Mouse (Mus musculus) skeletal muscle tissue, postnatal 0 days (tissue): ENCODE data around the gene Sars2. TPM values are rescaled to one million over a fixed set of nuclear protein-coding genes. Genes with fewer than 3 reads are reported as not detected.

Source experiments
- polyA plus RNA-seq: library from polyadenylated mRNA; unstranded; fragments of >200 nt; fragmentation: Nextera tagmentation; extraction: Ambion mirVana; gene quantifications from 2 replicates; pipeline ENCODE4 v1.2.1, GENCODE M21; 2015

The Sars2 gene
- polyA plus RNA-seq = 17.2 and 19.4 TPM in 2 replicates

DNA sequence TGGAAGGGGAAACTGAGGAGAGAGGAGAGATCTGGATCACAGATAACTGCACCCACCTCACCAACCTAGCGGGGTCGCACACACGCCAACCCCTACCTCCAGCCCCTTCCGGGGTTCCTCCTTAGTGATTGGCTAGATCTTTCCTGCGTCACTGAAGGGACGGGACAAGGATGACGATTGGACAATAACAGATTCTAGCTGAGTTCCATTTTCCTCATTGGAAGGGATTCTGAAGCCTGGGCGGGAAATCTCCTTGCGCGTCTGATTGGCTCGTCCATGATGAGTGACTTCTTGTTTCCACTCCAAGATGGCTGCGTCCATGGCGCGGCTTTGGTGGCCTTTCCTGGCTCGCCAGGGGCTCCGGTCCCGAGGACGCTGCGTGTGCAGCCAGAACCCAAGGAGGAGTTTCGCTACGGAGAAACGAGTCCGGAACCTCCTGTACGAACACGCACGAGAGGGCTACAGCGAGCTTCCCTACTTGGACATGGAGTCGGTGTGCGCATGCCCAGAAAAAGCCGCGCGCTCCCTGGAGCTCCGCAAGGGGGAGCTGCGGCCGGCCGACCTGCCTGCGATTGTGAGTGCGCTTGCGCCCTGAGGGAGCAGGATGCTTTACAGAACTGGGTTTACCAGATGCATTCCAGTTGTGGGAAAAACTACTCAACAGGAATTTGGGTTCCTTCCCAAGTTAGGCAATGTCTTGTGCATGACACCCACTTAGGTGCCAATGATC lies at the start of gene Sars2, which contains the start of gene Mrps12:
Gene Sars2, plus strand, starts transcription at position 284 of the 730 bp plus-strand sequence.
Gene Mrps12, minus strand, starts transcription at position 112 of the 730 bp plus-strand sequence.

DNA sequence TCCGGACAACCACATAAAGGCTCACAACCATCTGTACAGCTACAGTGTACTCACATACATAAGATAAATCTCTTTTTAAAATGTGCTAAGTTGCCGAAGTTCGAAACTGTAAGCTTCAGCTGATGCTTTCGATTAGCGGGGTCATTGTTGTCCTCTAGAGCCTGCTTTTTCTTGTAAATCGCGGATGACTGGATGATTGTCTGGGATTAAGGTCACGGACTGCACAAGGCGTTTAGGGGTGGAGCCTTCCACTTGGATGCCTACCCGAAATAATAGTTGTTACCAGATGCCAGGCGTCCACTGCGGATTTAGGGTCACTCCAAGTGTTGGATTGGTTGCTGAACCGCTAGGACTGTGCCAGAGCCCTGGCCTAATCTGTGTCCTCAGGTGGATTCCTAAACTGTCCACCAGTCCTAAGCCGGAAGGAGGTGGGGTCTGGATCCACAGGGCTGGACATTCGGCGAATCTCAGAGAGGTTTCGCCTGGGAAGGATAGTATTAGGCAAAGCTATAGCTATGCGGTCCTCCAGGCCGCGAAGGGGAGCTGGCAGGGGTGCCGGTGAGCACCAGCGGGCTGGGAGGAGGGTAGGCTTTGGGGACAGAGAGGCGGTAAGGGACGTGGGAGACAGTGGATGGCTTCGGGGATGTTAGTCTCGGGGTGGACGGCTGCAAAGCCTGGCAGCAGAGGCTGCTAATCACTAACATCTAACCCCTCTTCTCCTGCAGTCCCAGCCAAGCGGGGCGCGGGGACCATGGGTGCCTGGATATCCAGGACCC lies 49.1 kb upstream of the Sars2 start, which contains the start of gene Fbxo27:
Gene Fbxo27, plus strand, starts transcription at position 305 of the 776 bp plus-strand sequence.

DNA sequence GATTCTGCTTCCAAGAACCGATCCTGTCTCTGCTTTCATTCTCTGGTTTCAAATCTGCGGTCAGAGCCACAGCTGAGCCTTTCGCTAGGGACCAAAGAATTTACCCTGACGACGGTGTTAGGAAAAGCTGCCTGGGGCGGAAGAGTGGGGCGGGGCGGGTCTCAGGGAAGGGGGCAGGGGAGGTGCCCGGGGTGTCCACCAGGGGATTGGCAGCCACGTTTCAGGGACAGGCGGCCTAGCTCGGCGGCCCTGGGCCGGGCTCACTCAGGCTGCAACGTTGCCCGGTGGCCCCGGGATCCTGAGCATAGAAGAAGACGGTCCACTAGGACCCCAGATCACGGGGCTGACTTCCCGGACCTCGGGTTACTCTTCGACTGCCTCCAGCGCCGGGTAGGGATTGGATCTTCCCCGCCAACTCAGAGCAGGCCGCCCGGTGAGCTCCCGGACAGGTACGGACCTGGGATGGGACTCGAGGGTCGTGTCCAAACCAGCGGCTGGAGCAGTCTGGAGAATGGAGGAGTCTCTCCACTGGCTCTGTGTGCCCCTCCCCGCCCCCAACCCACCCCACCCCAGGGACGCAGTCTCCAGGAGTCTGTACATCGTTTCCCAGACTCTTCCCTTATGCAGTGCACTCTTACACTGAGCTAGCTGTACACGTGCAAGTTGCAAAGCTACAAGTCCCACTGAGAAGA lies 25.1 kb upstream of the Sars2 start, which contains the start of gene Fbxo17:
Gene Fbxo17, plus strand, starts transcription at position 215 of the 692 bp plus-strand sequence.

DNA sequence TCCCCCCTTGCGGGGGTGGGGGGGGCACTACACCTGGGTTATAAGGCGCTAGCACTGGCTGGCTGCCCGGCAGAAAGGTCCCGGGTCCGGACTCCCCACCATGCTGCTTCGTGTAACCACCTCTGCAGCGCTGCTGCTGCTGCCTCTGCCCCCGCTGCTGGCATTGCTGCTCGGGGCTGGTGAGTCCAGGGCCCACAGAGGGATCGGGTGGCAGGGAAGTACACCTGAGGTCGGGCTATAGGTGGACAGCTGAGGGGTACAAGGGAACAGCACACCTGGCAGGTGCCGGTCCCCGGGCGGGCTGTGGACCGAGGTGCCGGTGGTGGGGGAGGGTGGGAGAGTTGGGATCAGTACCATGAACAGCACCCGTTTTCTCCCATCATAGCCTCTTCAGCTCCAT lies 14.3 kb downstream of the Sars2 start, which contains the start of gene Ccer2:
Gene Ccer2, plus strand, starts transcription at position 96 of the 400 bp plus-strand sequence.

DNA sequence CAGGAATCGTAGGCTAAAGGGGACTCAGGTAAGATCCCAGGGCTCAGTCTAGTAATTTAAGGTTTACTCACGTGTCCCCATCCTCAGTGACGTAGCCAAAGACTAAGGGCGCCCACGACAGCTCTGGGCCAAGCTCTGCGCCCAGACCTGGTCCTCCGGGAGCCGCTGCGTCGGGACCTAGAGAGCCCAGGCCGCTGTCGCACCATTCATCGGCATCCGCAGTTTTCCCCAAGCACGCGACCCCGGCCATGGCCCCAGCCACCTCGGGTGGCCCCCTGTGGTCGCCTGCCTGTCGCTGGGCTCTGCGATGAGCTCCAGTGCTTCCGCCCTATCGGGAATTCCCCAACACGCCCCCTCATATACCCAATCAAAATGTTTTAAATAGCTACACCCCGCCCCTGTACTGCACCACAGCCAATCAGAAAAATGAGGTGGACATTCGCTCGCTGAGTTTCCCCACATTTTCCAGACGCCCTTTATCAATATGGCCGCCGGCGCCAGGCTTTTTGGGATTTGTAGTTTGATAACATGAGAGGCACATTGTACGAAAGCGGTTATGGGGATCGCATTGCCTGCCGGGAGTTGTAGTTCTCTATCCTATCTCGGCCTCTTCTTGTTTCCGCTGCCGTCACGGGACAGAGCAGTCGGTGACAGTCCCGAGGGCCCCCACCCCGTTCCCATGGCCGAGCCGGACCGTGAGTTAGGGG lies 24.5 kb downstream of the Sars2 start, which contains the start of gene Sirt2:
Gene Sirt2, plus strand, starts transcription at position 563 of the 707 bp plus-strand sequence.

DNA sequence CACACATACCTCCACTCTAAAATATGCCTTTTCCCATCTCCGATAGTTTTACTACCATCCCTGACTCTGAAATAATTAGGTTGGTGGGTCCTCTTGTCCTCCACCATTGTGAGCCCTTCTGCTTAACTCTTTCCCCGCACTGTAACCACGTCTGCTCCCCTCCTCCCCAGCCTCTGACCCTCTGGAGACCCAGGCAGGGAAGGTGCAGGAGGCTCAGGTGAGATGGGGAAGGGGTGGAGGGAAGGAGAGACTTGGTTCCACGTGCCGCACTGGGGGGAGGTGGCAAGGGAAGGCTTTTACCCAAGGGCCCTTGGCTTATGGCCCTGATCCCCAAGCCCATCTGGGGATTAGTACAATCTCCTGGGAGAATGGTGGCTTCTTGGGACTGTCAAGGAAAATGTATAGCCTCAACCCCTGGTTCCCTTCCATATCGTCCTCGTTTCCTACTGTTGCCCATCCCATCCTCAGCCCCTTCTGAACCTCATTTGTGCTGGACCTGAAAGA lies 25.7 kb downstream of the Sars2 start, which contains the start of gene Nfkbib:
Gene Nfkbib, minus strand, starts transcription at position 51 of the 504 bp plus-strand sequence.

DNA sequence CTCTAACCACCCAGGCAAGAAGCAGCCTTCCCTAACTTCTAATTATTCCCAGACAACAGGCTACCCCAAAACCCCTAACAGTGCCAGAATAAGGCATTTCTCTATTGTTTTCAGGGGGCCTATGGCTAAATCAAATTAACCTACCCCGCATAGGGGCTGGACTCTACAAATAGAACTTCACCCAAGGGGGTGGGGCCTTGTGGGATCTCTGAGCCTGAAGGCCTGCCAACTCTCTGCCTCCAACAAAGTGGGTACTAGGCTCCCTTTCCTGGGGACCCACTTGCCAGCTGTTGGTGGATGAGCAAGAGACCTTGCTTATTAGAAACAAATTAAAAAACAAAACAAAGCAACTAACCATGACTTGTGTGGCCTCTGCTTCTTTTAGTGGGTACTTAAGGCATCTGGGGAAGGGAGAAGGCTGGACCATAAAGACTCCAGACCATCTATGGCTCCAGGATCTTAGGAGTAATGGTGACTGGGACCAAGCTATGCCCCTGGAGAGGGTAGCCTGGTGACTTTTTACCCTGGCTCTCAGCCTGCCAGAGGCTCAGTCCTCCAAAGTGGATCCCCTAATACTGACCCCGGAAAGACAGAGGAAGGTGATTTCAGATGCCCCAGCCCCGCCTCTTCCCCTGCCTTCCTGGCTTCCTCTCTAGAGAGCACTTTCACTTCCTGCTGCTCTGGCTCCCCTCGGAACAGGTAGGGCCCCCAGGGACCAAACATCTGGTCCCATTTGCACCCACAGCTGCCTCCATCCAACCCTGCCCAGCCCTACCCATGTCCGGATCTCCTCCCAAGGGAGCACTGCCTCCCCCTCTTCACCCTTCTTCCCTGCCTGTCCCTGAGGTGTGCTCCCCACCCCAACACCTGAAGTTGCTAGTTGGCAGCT lies 46.8 kb downstream of the Sars2 start, which contains the start of gene Rinl:
Gene Rinl, plus strand, starts transcription at position 663 of the 889 bp plus-strand sequence.

Other genes with a start within 250 kb of the Sars2 start
- gene Ifnl2, start 231.5 kb upstream of the Sars2 start, polyA plus RNA-seq = not detected in 2 replicates
- gene Ifnl3, start 219.2 kb upstream of the Sars2 start, polyA plus RNA-seq = not detected in 2 replicates
- gene Sycn, start 201.1 kb upstream of the Sars2 start, polyA plus RNA-seq = not detected in 2 replicates
- 1.8 TPM in 1 of 2 replicates, not detected in the other for gene Nccrp1, start 194.7 kb upstream of the Sars2 start, polyA plus RNA-seq
- gene Samd4b, start 143.8 kb upstream of the Sars2 start, polyA plus RNA-seq = 11.0 and 11.5 TPM in 2 replicates
- 5.7 and 6.5 TPM in 2 replicates for gene Pak4, start 143.8 kb upstream of the Sars2 start, polyA plus RNA-seq
- gene Acp7, start 110.7 kb upstream of the Sars2 start, polyA plus RNA-seq = 0.77 TPM in 1 of 2 replicates, not detected in the other
- 1.9 and 2.6 TPM in 2 replicates for gene Fbxo27, start 49.1 kb upstream of the Sars2 start, polyA plus RNA-seq
- gene Fbxo17, start 25.2 kb upstream of the Sars2 start, polyA plus RNA-seq = 31.7 and 38.9 TPM in 2 replicates
- 81.3 and 93.6 TPM in 2 replicates for gene Mrps12, start 172 bp upstream of the Sars2 start, polyA plus RNA-seq
- not detected in 2 replicates for gene Ccer2, start 14.2 kb downstream of the Sars2 start, polyA plus RNA-seq
- 62.9 and 66.0 TPM in 2 replicates for gene Sirt2, start 24.7 kb downstream of the Sars2 start, polyA plus RNA-seq
- gene Nfkbib, start 25.5 kb downstream of the Sars2 start, polyA plus RNA-seq = 30.2 and 30.6 TPM in 2 replicates
- 2.5 and 3.7 TPM in 2 replicates for gene Rinl, start 47.0 kb downstream of the Sars2 start, polyA plus RNA-seq
- 135 and 152 TPM in 2 replicates for gene Hnrnpl, start 66.5 kb downstream of the Sars2 start, polyA plus RNA-seq
- gene Ech1, start 83.2 kb downstream of the Sars2 start, polyA plus RNA-seq = 346 and 375 TPM in 2 replicates
- gene Lgals4, start 91.9 kb downstream of the Sars2 start, polyA plus RNA-seq = 11.0 and 14.1 TPM in 2 replicates
- gene Lgals7, start 121.9 kb downstream of the Sars2 start, polyA plus RNA-seq = 0.90 and 22.5 TPM in 2 replicates
- 0.22 and 0.27 TPM in 2 replicates for gene Capn12, start 139.4 kb downstream of the Sars2 start, polyA plus RNA-seq
- gene Actn4, start 220.3 kb downstream of the Sars2 start, polyA plus RNA-seq = 91.4 and 114 TPM in 2 replicates
- 221 and 242 TPM in 2 replicates for gene Eif3k, start 239.9 kb downstream of the Sars2 start, polyA plus RNA-seq
- gene Map4k1, start 240.1 kb downstream of the Sars2 start, polyA plus RNA-seq = 1.1 and 1.5 TPM in 2 replicates